Mouse (Mus musculus) liver, adult 2 months (tissue): ENCODE data around the gene Chrne. TPM values are rescaled to one million over a fixed set of nuclear protein-coding genes. Genes with fewer than 3 reads are reported as not detected.

ENCODE experiments used
- DNase-seq: peaks from one replicate; pipeline ENCODE4 v3.0.0-alpha.2; 2011; ENCODE audit warnings: low read depth, low spot score; ENCODE audit errors: extremely low read depth
- H3K27ac ChIP-seq: fragments of 200-500 bp; replicated peaks from 2 replicates; pipeline ENCODE4 v1.5.1; 2012; ENCODE audit warnings: low read depth, mild to moderate bottlenecking, control low read depth, inconsistent platforms, low read length; ENCODE audit not compliant: insufficient read depth
- H3K27me3 ChIP-seq: fragments of 200-500 bp; 2 replicates; pipeline ENCODE4 v1.6.1; 2012; ENCODE audit warnings: mild to moderate bottlenecking, moderate library complexity, low read length, inconsistent platforms; ENCODE audit not compliant: control insufficient read depth, insufficient read depth
- H3K36me3 ChIP-seq: fragments of 200-500 bp; 2 replicates; pipeline ENCODE4 v1.6.1; 2012; ENCODE audit warnings: low read length, inconsistent platforms; ENCODE audit not compliant: control insufficient read depth, insufficient read depth
- H3K4me1 ChIP-seq: fragments of 200-500 bp; 2 replicates; pipeline ENCODE4 v1.6.1; 2011; ENCODE audit warnings: low read length; ENCODE audit not compliant: control insufficient read depth, insufficient read depth
- H3K4me3 ChIP-seq: fragments of 200-500 bp; 2 replicates; pipeline ENCODE4 v1.5.1; 2011; ENCODE audit warnings: low read depth, mild to moderate bottlenecking, control low read depth, low read length, moderate library complexity; ENCODE audit not compliant: insufficient read depth
- H3K79me2 ChIP-seq: fragments of 200-500 bp; 2 replicates; pipeline ENCODE4 v1.6.1; 2012; ENCODE audit warnings: inconsistent platforms, mild to moderate bottlenecking, low read length, moderate library complexity; ENCODE audit not compliant: control insufficient read depth, insufficient read depth
- H3K9ac ChIP-seq: fragments of 200-500 bp; 2 replicates; pipeline ENCODE4 v1.6.1; 2012; ENCODE audit warnings: low read depth, mild to moderate bottlenecking, control low read depth, inconsistent platforms, low read length
- CTCF ChIP-seq: fragments of 200-500 bp; IDR thresholded peaks from 2 replicates; pipeline ENCODE4 v1.5.1; 2011; ENCODE audit warnings: low read depth, low read length, control low read depth
- POLR2A ChIP-seq: fragments of 200-500 bp; IDR thresholded peaks from 2 replicates; pipeline ENCODE4 v1.6.1; 2011; ENCODE audit warnings: low read length, control low read depth; ENCODE audit not compliant: insufficient read depth; ENCODE audit errors: extremely low read depth
- WGBS: fragments of 180-500 bp; shearing (Covaris S2); methylation state at CpG from one replicate; pipeline ENCODE4 v1.1.7; 2018; 5-methylcytosine and 5-hydroxymethylcytosine counted together
- polyA plus RNA-seq: library from polyadenylated mRNA; depleted of rRNA; stranded (reverse); fragments of >200 nt; gene quantifications from 2 replicates; pipeline ENCODE4 v1.2.3, GENCODE M21; 2012
- total RNA-seq: library from RNA; depleted of rRNA; stranded (reverse); fragments of >200 nt; gene quantifications from 2 replicates; pipeline ENCODE4 v1.2.3, GENCODE M21; 2014

Gene Chrne
- total and polyA plus RNA-seq, 2 experiments: 0.09 to 1.3 TPM

DNA sequence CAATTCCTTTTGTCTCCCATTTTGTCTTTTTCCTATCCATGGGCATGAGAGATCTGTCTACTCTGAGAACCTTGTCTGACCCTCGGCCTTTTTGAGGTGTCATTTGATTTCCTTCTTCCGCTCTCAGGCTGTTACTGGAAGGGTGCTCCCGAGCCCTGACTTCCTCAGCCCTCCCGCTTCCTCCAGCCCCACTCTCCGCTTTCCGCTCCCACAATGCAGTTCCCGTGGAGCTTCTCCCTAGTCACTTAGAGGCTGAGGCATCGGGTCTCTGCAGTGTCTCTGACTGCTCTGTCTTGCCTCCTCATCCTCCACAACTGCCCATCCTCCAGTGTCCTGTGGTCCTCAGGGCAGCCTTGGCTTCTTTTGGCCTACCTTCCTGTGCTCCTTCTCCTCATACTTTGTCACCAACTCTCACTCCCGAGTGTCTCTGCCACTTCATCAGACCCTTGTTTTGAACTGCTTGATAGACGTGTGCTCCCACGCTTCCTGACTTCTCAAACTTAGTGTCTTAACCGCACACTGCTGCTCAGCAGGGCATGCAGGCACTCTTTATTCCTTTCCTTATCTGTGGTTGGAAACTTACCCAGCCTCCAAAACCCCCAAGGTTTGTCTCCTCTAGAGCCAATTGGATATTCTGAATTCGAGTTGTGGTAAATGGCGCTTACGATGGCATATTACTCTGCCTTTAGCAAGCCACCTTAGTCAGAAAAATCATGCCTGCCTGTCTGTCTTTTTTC lies 24.6 kb downstream of the Chrne start:
- H3K9ac ChIP-seq: peak overlapping the region; percentile 18; the same call in 1 of the 2 replicates
- H3K4me3 ChIP-seq: no peak overlapping the region
- H3K27me3 ChIP-seq: no peaks in the 10 kb centered on the region
- 80% methylated on average over 15 of the region's 15 CpGs for WGBS
- DNase-seq: no peak
- H3K79me2 ChIP-seq: peaks cover 12% of the 10 kb centered on the region; the same call in 1 of the 2 replicates
- H3K36me3 ChIP-seq: peaks cover 4% of the 10 kb centered on the region; the same call in 1 of the 2 replicates
- peak overlapping the region; percentile 69 for H3K27ac ChIP-seq
- H3K4me1 ChIP-seq: peaks cover 13% of the 10 kb centered on the region
- TF ChIP-seq CTCF (no peak), POLR2A (no peak)

DNA sequence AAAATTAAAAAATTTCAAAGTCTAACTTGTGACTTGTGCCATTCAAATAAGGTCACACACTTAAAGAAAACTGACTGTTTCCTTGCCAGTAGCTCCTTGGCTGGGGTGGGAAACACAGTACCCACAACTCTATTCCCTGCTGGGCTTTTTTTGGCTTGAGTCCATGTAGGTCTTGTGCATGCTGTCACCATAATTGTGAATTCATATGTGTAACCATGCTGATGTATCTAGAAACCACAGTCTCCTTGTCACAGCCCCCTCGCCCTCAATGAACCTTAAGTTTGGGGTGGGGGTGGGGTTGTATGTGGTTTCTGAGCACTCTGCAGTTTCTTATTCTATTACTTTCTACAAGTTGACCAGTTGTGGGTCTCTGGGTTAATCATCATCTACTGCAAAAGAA lies 27.3 kb downstream of the Chrne start:
- no peak overlapping the region for H3K4me3 ChIP-seq
- no peak overlapping the region for H3K27ac ChIP-seq
- no peak overlapping the region for H3K9ac ChIP-seq
- 94% methylated on average over 1 of the region's 1 CpGs for WGBS
- H3K79me2 ChIP-seq: peaks cover 23% of the 10 kb centered on the region
- DNase-seq: no peak
- TF ChIP-seq CTCF (no peak), POLR2A (no peak)
- no peaks in the 10 kb centered on the region for H3K27me3 ChIP-seq
- H3K36me3 ChIP-seq: no peaks in the 10 kb centered on the region; the same call in 1 of the 2 replicates
- H3K4me1 ChIP-seq: peaks cover 10% of the 10 kb centered on the region

- 80% methylated on average over 5 of the region's 5 CpGs for WGBS
- peaks cover 18% of the 10 kb centered on the region for H3K4me1 ChIP-seq
- H3K4me3 ChIP-seq: no peak overlapping the region
- no peaks in the 10 kb centered on the region for H3K36me3 ChIP-seq
- no peak overlapping the region for H3K27ac ChIP-seq
- no peak overlapping the region for H3K9ac ChIP-seq
- H3K79me2 ChIP-seq: peaks cover 51% of the 10 kb centered on the region
- no peak for DNase-seq
- TF ChIP-seq POLR2A: no peak
- TF ChIP-seq CTCF: no peak
- no peaks in the 10 kb centered on the region for H3K27me3 ChIP-seq
Observed at GRCm38 (mm10) chr11:70586954-70587353, 32.1 kb downstream of the Chrne start.

- Histone ChIP-seq H3K27ac (no peak overlapping the region), H3K27me3 (no peaks in the 10 kb centered on the region), H3K79me2 (peaks cover 50% of the 10 kb centered on the region), H3K4me1 (peaks cover 15% of the 10 kb centered on the region), H3K36me3 (no peaks in the 10 kb centered on the region), H3K9ac (no peak overlapping the region), H3K4me3 (no peak overlapping the region)
- TF ChIP-seq POLR2A: no peak
- no peak for TF ChIP-seq CTCF
- WGBS: 71% methylated on average over 3 of the region's 3 CpGs
- DNase-seq: no peak
Observed at GRCm38 (mm10) chr11:70586261-70586660, 32.8 kb downstream of the Chrne start.

DNA sequence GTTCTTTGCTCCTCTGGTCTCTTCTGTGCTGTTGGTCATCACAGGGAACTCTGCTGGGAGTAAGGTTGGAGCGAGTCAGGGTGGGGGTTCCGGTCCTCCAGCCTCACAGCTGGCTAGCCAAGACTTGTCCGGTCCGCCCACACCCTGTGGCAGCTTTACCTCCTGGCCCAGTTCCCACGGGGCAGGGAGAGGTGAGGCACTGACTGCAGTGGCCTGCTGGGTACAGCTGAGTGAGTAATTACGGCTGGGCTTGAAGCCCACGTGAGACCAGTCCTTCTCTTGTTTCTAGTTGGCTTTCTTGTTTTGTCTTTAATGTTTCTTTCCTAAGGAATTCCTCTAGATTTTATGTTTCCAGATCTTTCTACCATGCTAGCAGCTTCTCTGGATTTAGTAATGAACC lies 33.6 kb downstream of the Chrne start:
- TF ChIP-seq POLR2A (no peak), CTCF (no peak)
- H3K79me2 ChIP-seq: peaks cover 48% of the 10 kb centered on the region
- 9% methylated on average over 7 of the region's 7 CpGs for WGBS
- DNase-seq: no peak
- no peaks in the 10 kb centered on the region for H3K27me3 ChIP-seq
- no peaks in the 10 kb centered on the region for H3K36me3 ChIP-seq
- H3K9ac ChIP-seq: no peak overlapping the region
- H3K27ac ChIP-seq: no peak overlapping the region
- no peak overlapping the region for H3K4me3 ChIP-seq
- peaks cover 17% of the 10 kb centered on the region for H3K4me1 ChIP-seq

DNA sequence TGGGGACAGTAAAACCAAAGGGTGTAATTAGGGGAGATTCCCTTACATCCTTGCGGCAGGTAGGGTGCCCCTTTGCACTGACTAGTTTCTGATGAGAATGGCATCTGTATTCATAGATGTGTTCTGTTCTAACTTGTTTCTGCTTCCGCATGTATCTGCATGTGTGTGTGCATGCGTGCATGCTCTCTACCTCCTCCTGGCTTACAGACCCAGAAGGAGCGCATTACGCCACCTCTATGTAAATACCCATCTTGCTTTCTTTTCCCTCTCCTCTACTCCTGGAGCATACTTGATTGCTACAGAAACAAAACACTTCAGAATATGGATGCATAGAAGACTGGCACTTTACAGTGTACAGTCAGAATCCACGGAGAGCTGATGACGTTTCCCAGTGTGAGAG lies 35.2 kb downstream of the Chrne start:
- H3K9ac ChIP-seq: no peak overlapping the region
- H3K79me2 ChIP-seq: peaks cover 47% of the 10 kb centered on the region
- H3K27me3 ChIP-seq: no peaks in the 10 kb centered on the region
- no peak for DNase-seq
- H3K27ac ChIP-seq: no peak overlapping the region
- no peaks in the 10 kb centered on the region for H3K36me3 ChIP-seq
- no peak overlapping the region for H3K4me3 ChIP-seq
- 76% methylated on average over 7 of the region's 7 CpGs for WGBS
- peaks cover 24% of the 10 kb centered on the region for H3K4me1 ChIP-seq
- no peak for TF ChIP-seq CTCF
